Mouse (Mus musculus) retina, embryonic 14.5 days (tissue): ENCODE measurements at regions not wholly inside any gene's neighbourhood (a gene's known extent, or its start where the extent isn't known, plus 50 kb on each side); places are given as distances from the start of the nearest gene placed in this dataset.

Experiments
- DNase-seq: peaks from one replicate; pipeline ENCODE4 v3.0.0-alpha.2; 2015; ENCODE audit warnings: low spot score

DNA sequence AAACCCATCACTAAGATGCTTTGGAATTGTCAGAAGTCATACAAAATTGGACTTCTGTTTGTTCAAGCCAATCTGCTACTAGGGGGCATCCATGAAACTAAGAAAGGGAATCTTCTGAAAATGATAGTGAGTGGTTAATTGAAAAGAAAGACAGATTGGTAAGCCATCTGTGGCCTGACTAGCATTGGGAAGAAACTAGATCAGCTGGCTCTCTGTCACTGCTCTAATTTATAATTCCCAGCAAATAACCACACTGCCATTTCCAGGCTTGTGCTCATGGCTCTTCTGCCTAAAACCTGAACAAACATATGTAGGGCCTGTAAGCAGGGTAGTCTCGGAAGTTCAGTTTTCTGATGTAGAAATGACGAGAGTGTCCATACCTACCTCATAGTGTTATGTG is 569.8 kb downstream of the Pcdh19 start:
- no peak for DNase-seq

- DNase-seq = no peak
Observed at GRCm38 (mm10) chrX:133110173-133110572, 578.6 kb downstream of the Pcdh19 start.

GRCm38 (mm10) chrX:133092983-133093382 is 595.8 kb downstream of the Pcdh19 start:
- DNase-seq = no peak

DNA sequence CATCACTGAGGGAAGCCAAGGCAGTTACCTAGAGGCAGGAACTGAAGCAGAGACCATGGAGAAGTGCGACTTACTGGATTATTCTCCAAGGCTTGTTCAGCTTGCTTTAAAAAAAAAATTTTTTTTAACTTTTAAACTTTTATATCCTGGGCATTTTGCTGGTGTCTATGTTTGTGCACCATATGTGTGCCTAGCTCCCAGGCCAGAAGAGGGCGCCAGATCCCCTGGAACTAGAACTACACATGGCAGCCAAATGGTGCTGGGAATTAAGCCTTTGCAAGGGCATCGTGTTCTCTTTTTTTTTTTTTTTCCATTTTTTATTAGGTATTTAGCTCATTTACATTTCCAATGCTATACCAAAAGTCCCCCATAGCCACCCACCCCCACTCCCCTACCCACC is 624.7 kb downstream of the Pcdh19 start:
- DNase-seq = peak; percentile 4
